Mouse (Mus musculus) CD4-positive, CD25-positive, alpha-beta regulatory T cell, adult 2 months (primary cell): Measurements from ENCODE around the gene Trim8.

ENCODE experiments used
- DNase-seq: peaks from one replicate; pipeline ENCODE4 v3.0.0-alpha.2; 2012; ENCODE audit warnings: low read depth, low spot score

Gene Trim8

GRCm38 (mm10) chr19:46479306-46480075 lies 22.0 kb upstream of the Trim8 start:
- peak; percentile 41 for DNase-seq

- DNase-seq = no peak
Observed at GRCm38 (mm10) chr19:46480624-46481345, 20.7 kb upstream of the Trim8 start.

- no peak for DNase-seq
Observed at GRCm38 (mm10) chr19:46481352-46481751, 20.1 kb upstream of the Trim8 start.

DNA sequence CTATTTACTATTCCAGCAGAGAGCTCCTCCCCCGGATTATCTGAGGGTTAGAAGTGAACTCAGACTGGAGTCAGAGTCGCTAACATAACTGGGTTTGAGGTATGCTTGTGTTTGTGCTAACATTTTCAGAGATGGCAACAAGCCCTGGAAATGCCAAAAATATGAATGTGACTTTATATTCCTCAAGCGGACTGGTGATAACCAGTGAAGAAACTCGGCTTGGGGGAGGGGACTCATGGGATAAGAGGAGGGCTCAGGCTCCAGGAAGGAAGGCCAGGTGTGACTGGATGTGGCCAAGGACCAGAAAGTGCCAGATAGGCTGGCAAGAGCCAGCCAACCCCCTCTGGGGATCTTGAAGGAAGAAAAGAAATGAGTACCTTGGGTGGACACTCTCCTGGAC lies 19.7 kb upstream of the Trim8 start:
- no peak for DNase-seq

GRCm38 (mm10) chr19:46482896-46483516 lies 18.5 kb upstream of the Trim8 start:
- peak; percentile 31 for DNase-seq

DNA sequence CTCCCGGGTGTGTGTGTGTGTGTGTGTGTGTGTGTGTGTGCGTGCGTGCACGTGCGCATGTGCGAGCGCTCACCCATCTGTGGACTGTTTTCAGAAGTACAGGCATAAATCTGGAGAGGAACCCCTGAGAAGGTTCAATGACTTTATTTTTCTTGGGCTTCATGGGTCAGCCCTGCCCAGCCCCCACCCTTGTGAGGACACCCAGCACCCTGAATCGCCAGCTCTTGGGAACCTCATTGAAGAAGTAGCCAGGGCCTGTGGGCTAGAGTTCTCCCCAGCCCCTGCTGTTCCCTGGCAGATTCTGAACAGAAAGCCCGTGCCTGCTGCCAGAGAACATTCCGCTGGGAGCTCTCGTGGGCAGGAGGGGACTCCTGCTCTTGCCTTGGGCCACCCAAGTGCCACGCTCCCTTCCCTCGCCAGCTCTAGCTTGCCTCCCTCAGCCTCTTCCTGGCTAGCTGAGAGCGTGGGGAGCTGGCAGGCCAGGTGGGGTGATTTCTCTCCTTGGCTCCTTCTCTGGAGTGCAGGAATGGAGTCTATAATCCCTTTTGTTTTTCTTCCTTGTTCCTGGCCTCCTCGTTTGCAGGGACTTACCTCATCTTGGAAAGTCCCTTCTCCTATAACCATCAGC lies 17.7 kb upstream of the Trim8 start:
- no peak for DNase-seq

GRCm38 (mm10) chr19:46484518-46484917 lies 17.0 kb upstream of the Trim8 start:
- no peak for DNase-seq

DNA sequence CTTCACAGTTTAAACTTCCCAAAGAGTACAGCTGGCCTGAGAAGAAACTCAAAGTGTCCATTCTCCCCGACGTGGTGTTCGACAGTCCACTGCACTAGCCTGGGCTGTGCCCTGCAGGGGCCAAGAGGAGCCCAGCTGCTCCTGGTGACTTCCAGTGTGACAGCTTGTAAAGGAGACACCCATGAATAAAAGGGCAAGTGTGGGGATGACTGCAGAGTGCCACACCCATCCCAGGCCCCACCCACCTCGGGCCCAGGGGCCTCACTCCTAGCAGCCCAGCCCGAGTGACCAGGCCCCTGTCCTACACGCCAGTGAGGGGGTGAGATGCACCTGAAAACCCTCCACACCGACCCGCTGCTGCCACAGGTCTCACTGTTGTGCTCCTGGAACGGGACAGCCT lies 15.7 kb upstream of the Trim8 start:
- no peak for DNase-seq

- no peak for DNase-seq
Observed at GRCm38 (mm10) chr19:46486709-46487108, 14.8 kb upstream of the Trim8 start.

- no peak for DNase-seq
Observed at GRCm38 (mm10) chr19:46489448-46489847, 12.1 kb upstream of the Trim8 start.

DNA sequence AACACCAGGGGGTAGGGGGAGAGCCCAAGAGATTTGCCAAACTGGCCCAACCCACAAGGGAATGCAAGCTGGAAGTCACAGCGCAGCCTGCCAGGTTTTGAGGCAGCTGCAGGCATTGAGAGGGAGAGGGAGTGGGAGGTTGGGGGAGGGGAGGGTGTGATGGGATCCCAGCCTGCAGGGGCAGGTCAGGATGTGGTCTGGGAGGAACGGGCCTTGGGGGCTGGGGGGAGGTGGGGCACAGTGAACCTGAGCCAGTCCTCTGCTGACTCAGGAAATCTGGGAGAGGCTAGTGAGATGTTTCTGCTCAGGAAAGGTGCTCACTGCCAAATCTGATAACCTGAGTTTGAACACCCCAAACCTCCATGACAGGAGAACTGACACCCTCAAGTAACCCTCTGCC lies 10.9 kb upstream of the Trim8 start:
- no peak for DNase-seq

- DNase-seq = no peak
Observed at GRCm38 (mm10) chr19:46495136-46495535, 6.4 kb upstream of the Trim8 start.

- DNase-seq = no peak
Observed at GRCm38 (mm10) chr19:46497230-46497629, 4.3 kb upstream of the Trim8 start.

DNA sequence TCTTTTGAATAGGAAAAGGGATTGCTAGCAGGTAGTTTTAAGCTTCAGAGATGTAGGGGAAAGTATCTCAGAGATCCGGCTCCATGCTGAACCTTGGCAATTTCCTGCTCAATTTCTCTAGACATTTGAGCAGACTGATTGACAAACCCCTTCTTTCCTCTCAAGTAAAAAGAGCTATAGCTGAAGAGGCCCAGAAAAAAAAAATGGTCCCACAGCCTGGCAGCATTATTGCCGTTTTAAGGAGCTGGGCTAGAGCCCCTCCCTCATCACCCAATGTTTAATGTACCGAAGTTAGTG lies 2.0 kb upstream of the Trim8 start:
- no peak for DNase-seq

DNA sequence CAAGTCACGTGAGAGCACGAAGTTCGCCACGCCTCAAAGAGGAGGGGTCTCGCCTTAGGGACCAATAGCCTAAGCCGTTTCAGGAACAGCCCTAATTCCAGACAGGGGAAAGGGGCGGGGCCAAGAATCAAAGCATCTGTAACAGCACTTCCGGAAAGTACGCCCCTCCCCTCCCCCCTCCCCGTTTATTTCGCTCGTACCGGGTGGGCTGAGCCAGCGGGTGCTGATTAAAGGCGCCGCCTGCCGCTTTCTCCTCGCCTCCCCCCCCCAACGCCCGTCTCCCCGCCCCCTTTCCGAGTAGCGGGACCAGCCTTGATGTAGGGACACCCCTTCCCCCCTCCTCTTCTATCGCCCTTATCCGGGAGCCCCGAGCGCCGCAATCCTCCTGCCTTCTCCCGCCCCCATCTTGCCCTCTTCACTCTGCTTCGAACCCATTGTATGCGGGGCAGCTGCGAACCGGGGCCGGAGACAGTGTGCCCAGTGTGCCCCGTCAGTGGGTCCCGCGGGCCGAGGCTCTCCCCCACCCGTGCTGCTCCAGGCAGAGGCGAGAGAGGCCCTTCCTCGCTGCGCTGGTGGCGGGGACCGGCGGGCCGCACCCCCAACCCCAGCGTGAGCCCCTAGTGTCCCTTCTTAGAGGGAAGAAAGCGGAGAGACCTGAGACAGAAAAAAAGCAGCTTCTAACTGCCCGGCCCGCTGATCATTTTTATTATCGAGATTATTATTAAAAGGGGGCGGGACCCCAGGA lies 1.5 kb upstream of the Trim8 start:
- peak; percentile 100 for DNase-seq

GRCm38 (mm10) chr19:46500581-46501341 lies 741 bp upstream of the Trim8 start:
- DNase-seq = peak; percentile 68

DNA sequence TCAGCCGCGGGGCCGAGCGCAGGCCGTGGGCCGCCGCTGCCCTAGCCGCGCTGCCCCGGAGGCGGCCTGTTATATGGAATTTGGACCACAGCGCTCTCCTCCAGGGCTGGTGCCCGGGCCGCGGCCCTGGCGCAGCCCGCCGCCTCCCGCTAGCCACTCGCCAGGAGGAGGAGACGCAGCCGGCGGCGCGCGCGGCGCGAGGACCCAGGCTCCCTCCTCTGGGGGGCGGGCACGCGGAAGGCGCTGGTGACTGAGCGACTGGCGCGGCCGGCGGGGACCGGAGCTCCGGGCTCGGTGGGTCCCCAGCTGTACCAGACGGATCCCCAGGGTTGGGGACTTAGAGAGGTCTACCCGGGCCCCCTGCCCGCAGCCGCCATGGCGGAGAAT lies 560 bp downstream of the Trim8 start:
- DNase-seq = peak; percentile 81

- peak; percentile 92 for DNase-seq
Observed at GRCm38 (mm10) chr19:46502471-46503166, 1.1 kb downstream of the Trim8 start.

DNA sequence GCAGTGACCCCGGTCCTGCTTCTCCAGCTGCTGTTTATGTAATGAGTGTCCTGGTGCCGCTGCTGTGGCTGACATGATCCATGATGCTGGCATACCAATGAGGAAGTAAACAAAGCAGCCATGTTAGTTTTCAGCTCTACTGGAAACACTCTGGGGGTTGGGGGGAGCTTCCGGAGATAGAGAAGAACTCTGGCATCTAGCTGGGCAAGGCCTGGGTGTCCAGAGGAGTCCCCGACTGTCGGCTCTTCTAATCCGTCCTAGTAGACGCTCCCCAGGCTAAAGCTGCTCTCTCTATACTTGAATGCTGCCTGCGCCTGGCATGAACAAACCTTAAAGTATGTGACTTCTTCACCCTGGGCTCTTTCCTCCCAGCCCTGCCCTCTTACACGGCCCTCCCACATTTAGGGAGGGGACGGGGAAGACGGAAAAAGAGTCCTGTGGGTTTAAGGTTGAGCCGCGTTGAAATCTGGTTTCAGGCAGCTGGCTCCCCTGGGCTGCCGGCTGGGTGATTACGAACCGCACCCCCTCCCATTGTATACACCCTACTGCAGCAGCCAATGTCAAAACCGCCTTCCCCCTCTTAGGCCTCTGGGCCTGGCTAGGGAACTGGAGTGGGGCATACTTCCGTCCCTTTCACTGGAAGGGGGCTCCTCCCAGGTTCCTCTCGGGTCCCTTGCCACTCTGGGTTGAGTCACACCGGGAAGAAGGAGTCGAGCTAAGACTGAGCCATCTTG lies 2.0 kb downstream of the Trim8 start:
- DNase-seq = peak; percentile 88

GRCm38 (mm10) chr19:46504085-46504552 lies 2.6 kb downstream of the Trim8 start:
- DNase-seq = peak; percentile 59
